Mouse (Mus musculus) MEL (cell line): Measurements from ENCODE around the gene Tnfrsf11a.

ENCODE experiments used
- CTCF ChIP-seq, 3 experiments: IDR thresholded peaks in 2 of 3; conservative IDR thresholded peaks in 1 of 3; 2 replicates each; pipeline ENCODE4 v1.5.1; 2011 to 2012; ENCODE audit warnings: low read length in 3 of 3, low read depth in 2 of 3, mild to moderate bottlenecking in 2 of 3, improper control_type of control experiment in 1 of 3, inconsistent platforms in 1 of 3, mixed read lengths in 1 of 3, moderate library complexity in 1 of 3; ENCODE audit not compliant: control insufficient read depth in 1 of 3, insufficient read depth in 1 of 3, poor library complexity in 1 of 3, severe bottlenecking in 1 of 3
- ETS1 ChIP-seq: IDR thresholded peaks from 2 replicates; pipeline ENCODE4 v1.6.1; 2012; ENCODE audit warnings: low read depth, mild to moderate bottlenecking, inconsistent platforms, low read length, improper control_type of control experiment, moderate library complexity
- HCFC1 ChIP-seq: IDR thresholded peaks from 2 replicates; pipeline ENCODE4 v1.6.1; 2012; ENCODE audit warnings: low read depth, mild to moderate bottlenecking, inconsistent platforms, low read length, improper control_type of control experiment, moderate library complexity
- JUND ChIP-seq: IDR thresholded peaks from 2 replicates; pipeline ENCODE4 v1.6.1; 2011; ENCODE audit warnings: low read depth, mild to moderate bottlenecking, improper control_type of control experiment, low read length
- MXI1 ChIP-seq: IDR thresholded peaks from 2 replicates; pipeline ENCODE4 v1.6.1; 2011; ENCODE audit warnings: mild to moderate bottlenecking, low read depth, low read length, improper control_type of control experiment
- POLR2A ChIP-seq, 2 experiments: IDR thresholded peaks; 2 replicates each; pipeline ENCODE4 v1.6.1; 2011 to 2012; ENCODE audit warnings: low read length in 2 of 2, mild to moderate bottlenecking in 2 of 2, control low read depth in 1 of 2, improper control_type of control experiment in 1 of 2, low read depth in 1 of 2, moderate library complexity in 1 of 2; ENCODE audit not compliant: control insufficient read depth in 1 of 2, insufficient read depth in 1 of 2, poor library complexity in 1 of 2
- POLR2AphosphoS5 ChIP-seq: IDR thresholded peaks from 2 replicates; pipeline ENCODE4 v1.6.1; 2012; ENCODE audit warnings: low read depth, borderline replicate concordance, mild to moderate bottlenecking, inconsistent platforms, low read length, moderate library complexity, mixed read lengths
- SIN3A ChIP-seq: IDR thresholded peaks from 2 replicates; pipeline ENCODE4 v1.6.1; 2012; ENCODE audit warnings: low read length, improper control_type of control experiment, inconsistent platforms
- TBP ChIP-seq: IDR thresholded peaks from 2 replicates; pipeline ENCODE4 v1.8.0; 2011; ENCODE audit warnings: low read depth, low read length, improper control_type of control experiment
- USF2 ChIP-seq, 2 experiments: IDR thresholded peaks; 2 replicates each; pipeline ENCODE4 v1.6.1; 2011 to 2012; ENCODE audit warnings: improper control_type of control experiment in 2 of 2, low read length in 2 of 2, borderline replicate concordance in 1 of 2, inconsistent platforms in 1 of 2, low read depth in 1 of 2, mild to moderate bottlenecking in 1 of 2; ENCODE audit not compliant: insufficient read depth in 1 of 2
- ZNF384 ChIP-seq: IDR thresholded peaks from 2 replicates; pipeline ENCODE4 v1.6.1; 2012; ENCODE audit warnings: low read depth, mild to moderate bottlenecking, inconsistent platforms, low read length, improper control_type of control experiment

- TF ChIP-seq CTCF (IDR thresholded peaks at IDR 0.05 in 2 of 3, conservative IDR thresholded peaks at IDR 0.05 in 1 of 3; ENCODE audit: control insufficient read depth in 1 of 3, insufficient read depth in 1 of 3, low read depth in 2 of 3, low read length in 3 of 3, poor library complexity in 1 of 3, severe bottlenecking in 1 of 3) = no peak
- no peak for TF ChIP-seq JUND
- no peak for TF ChIP-seq USF2 (IDR thresholded peaks at IDR 0.05; ENCODE audit: borderline replicate concordance in 1 of 2, insufficient read depth in 1 of 2, low read depth in 1 of 2, low read length in 2 of 2)
- TF ChIP-seq HCFC1 = no peak
- TF ChIP-seq POLR2A (IDR thresholded peaks at IDR 0.05; ENCODE audit: control insufficient read depth in 1 of 2, insufficient read depth in 1 of 2, low read depth in 1 of 2, low read length in 2 of 2, poor library complexity in 1 of 2) = no peak
- TF ChIP-seq TBP = no peak
- TF ChIP-seq MXI1 = no peak
- TF ChIP-seq POLR2AphosphoS5 = no peak
- TF ChIP-seq ETS1 = no peak
- no peak for TF ChIP-seq SIN3A
- no peak for TF ChIP-seq ZNF384
Measured at GRCm38 (mm10) chr1:105800570-105800969, 20.1 kb downstream of the Tnfrsf11a start.
